Mouse (Mus musculus): ENCODE measurements around the gene Agtpbp1. TPM values are rescaled to one million over a fixed set of nuclear protein-coding genes. Genes with fewer than 3 reads are reported as not detected.

Agtpbp1 gene
- total and polyA plus RNA-seq, 3 experiments = 24.2 to 117 (median 33.7) TPM

DNA sequence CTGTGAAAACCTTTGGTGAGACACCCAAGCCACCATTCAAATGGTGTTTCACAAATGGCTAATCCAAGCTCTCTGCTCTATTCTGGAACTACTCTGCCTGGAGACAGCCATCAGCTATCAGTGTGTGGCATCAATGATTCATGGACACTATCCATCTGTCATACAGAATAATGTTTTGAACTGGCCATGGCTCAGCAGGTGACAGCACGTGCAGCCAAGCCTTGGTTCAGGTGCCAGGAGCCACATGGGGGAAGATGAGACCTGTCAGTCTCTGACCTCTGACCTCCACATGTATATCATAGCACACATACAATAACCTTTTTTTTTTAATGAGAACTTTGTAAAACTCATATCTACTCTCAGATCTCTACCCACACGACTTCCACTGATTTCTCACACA, 32.3 kb downstream of the Agtpbp1 start:
- H3K9ac ChIP-seq (ENCODE audit: control insufficient read depth, low read depth, low read length, poor library complexity, severe bottlenecking) = no peak overlapping the region
- H3K4me1 ChIP-seq (ENCODE audit: control insufficient read depth in 1 of 2, insufficient read depth in 2 of 2, low read length in 2 of 2) = peaks cover 28 to 43% of the 10 kb centered on the region in 2 experiments

DNA sequence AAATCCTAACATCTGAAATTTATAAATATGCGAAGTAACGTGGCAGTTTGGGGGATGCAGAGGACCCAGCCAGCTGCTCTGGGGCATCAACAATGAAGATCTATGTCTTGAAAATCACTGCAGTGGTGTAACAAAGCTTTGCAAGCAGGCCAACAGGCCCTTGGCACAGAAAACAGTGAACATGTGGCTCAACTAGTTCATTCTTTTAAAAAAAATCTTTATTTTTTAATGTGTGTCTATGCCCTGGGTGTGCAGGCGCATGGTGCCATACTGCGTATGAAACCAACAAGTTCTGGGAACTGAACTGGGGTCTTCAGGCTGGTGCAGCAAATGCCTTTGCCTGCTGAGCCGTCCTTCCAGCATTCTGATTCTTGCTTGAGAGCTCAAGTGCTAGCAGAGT, 32.7 kb downstream of the Agtpbp1 start:
- DNase-seq (ENCODE audit: low read depth, low spot score) = no peak
- Histone ChIP-seq H3K36me3 (ENCODE audit: control insufficient read depth in 1 of 2, insufficient read depth in 2 of 2, low read length in 2 of 2) (peaks cover 0 to 56% of the 10 kb centered on the region in 2 experiments; a peak in 2 of 4 replicates), H3K27ac (ENCODE audit: control insufficient read depth, low read depth, low read length) (no peak overlapping the region), H3K4me3 (ENCODE audit: control insufficient read depth in 1 of 2, insufficient read depth in 1 of 2, low read depth in 2 of 2, low read length in 2 of 2) (no peak overlapping the region), H3K27me3 (ENCODE audit: control insufficient read depth in 1 of 2, insufficient read depth in 2 of 2, low read length in 2 of 2) (no peaks in the 10 kb centered on the region), H3K4me1 (ENCODE audit: control insufficient read depth in 1 of 2, insufficient read depth in 2 of 2, low read length in 2 of 2) (peaks cover 33 to 47% of the 10 kb centered on the region in 2 experiments), H3K79me2 (ENCODE audit: control insufficient read depth, insufficient read depth, low read length, poor library complexity) (peaks cover 65% of the 10 kb centered on the region), H3K9me3 (replicated peaks; ENCODE audit: insufficient read depth, low read length) (no peaks in the 10 kb centered on the region), H3K9ac (ENCODE audit: control insufficient read depth, low read depth, low read length, poor library complexity, severe bottlenecking) (no peak overlapping the region)
- no peak for TF ChIP-seq POLR2A (IDR thresholded peaks at IDR 0.05; ENCODE audit: control insufficient read depth in 1 of 2, insufficient read depth in 1 of 2, low read depth in 1 of 2, low read length in 2 of 2, poor library complexity in 1 of 2)
- TF ChIP-seq CTCF (IDR thresholded peaks at IDR 0.05 in 2 of 3, conservative IDR thresholded peaks at IDR 0.05 in 1 of 3; ENCODE audit: control insufficient read depth in 1 of 3, insufficient read depth in 1 of 3, low read depth in 2 of 3, low read length in 3 of 3, poor library complexity in 1 of 3, severe bottlenecking in 1 of 3) = no peak
- TF ChIP-seq MYB (IDR thresholded peaks at IDR 0.05; ENCODE audit: low read depth, low read length) = no peak
- TF ChIP-seq TBP (IDR thresholded peaks at IDR 0.05; ENCODE audit: low read depth, low read length) = no peak
- no peak for TF ChIP-seq POLR2AphosphoS5 (IDR thresholded peaks at IDR 0.05; ENCODE audit: borderline replicate concordance, low read depth, low read length)
- no peak for TF ChIP-seq ZKSCAN1 (IDR thresholded peaks at IDR 0.05; ENCODE audit: low read depth, low read length)
- TF ChIP-seq ELF1 (IDR thresholded peaks at IDR 0.05; ENCODE audit: low read depth, low read length) = no peak
- TF ChIP-seq MAFK (IDR thresholded peaks at IDR 0.05; ENCODE audit: borderline replicate concordance, low read depth, low read length) = no peak
- TF ChIP-seq NRF1 (IDR thresholded peaks at IDR 0.05; ENCODE audit: insufficient read depth, low read depth, low read length, poor library complexity, severe bottlenecking) = no peak
- TF ChIP-seq MYC (IDR thresholded peaks at IDR 0.05; ENCODE audit: low read depth, low read length) = no peak
- no peak for TF ChIP-seq HCFC1 (IDR thresholded peaks at IDR 0.05; ENCODE audit: low read depth, low read length)

More for the DNA sequence above, 32.3 kb downstream of the Agtpbp1 start:
- peaks cover 0 to 53% of the 10 kb centered on the region in 2 experiments; a peak in 2 of 4 replicates for H3K36me3 ChIP-seq (ENCODE audit: control insufficient read depth in 1 of 2, insufficient read depth in 2 of 2, low read length in 2 of 2)
- H3K27me3 ChIP-seq (ENCODE audit: control insufficient read depth in 1 of 2, insufficient read depth in 2 of 2, low read length in 2 of 2) = no peaks in the 10 kb centered on the region
- TF ChIP-seq UBTF (IDR thresholded peaks at IDR 0.05; ENCODE audit: borderline replicate concordance, insufficient read depth, low read depth, low read length) (no peak), ZC3H11A (IDR thresholded peaks at IDR 0.05; ENCODE audit: low read depth, low read length) (no peak), MAFK (IDR thresholded peaks at IDR 0.05; ENCODE audit: borderline replicate concordance, low read depth, low read length) (no peak), MEF2A (IDR thresholded peaks at IDR 0.05; ENCODE audit: extremely low read depth, insufficient replicate concordance, low read depth, low read length, poor library complexity, severe bottlenecking) (no peak), TAL1 (IDR thresholded peaks at IDR 0.05; ENCODE audit: low read length) (no peak), SIN3A (IDR thresholded peaks at IDR 0.05; ENCODE audit: low read length) (no peak), ZKSCAN1 (IDR thresholded peaks at IDR 0.05; ENCODE audit: low read depth, low read length) (no peak)
- H3K27ac ChIP-seq (ENCODE audit: control insufficient read depth, low read depth, low read length) = no peak overlapping the region
- H3K9me3 ChIP-seq (replicated peaks; ENCODE audit: insufficient read depth, low read length) = no peaks in the 10 kb centered on the region
- H3K79me2 ChIP-seq (ENCODE audit: control insufficient read depth, insufficient read depth, low read length, poor library complexity) = peaks cover 62% of the 10 kb centered on the region
- H3K4me3 ChIP-seq (ENCODE audit: control insufficient read depth in 1 of 2, insufficient read depth in 1 of 2, low read depth in 2 of 2, low read length in 2 of 2) = no peak overlapping the region
- DNase-seq (ENCODE audit: low read depth, low spot score) = no peak
